Mouse (Mus musculus): Measurements from ENCODE around the gene Gm3182. TPM values are rescaled to one million over a fixed set of nuclear protein-coding genes. Genes with fewer than 3 reads are reported as not detected.
"Not testable (repeated sequence)": the region's sequence is repeated elsewhere in the genome, so short reads cannot be mapped to it uniquely, and the experiment has no call there.

Gm3182 gene
- not detected in 2 replicates for polyA plus RNA-seq (2016; fragmentation: Nextera tagmentation; extraction: Ambion mirVana)

GRCm38 (mm10) chr14:4481445-4481844 lies at the start of gene Gm3182:
Gene Gm3182 (plus strand): TSS chr14:4481745.
- H3K4me2 ChIP-seq; H3K9ac ChIP-seq; H3K36me3 ChIP-seq; H3K9me3 ChIP-seq (replicated peaks); H3K4me1 ChIP-seq (replicated peaks); H3K27ac ChIP-seq (ENCODE audit: poor library complexity, severe bottlenecking); H3K27me3 ChIP-seq (replicated peaks); ATAC-seq (ENCODE audit: insufficient number of reproducible peaks, low FRiP score); H3K4me3 ChIP-seq: not testable (repeated sequence)
- WGBS = 79% methylated on average over 1 of the region's 2 CpGs

- ATAC-seq (ENCODE audit: insufficient number of reproducible peaks, low FRiP score); H3K36me3 ChIP-seq; H3K27me3 ChIP-seq (replicated peaks); H3K4me1 ChIP-seq (replicated peaks); H3K9ac ChIP-seq; H3K27ac ChIP-seq (ENCODE audit: poor library complexity, severe bottlenecking); H3K9me3 ChIP-seq (replicated peaks): not testable (repeated sequence)
- WGBS = 4% methylated on average over 18 of the region's 25 CpGs
- H3K4me3 ChIP-seq = peak overlapping the region; percentile 31
- H3K4me2 ChIP-seq = peak overlapping the region; percentile 59
Measured at GRCm38 (mm10) chr14:4499425-4499824, 17.9 kb downstream of the Gm3182 start.

Other genes starting within 250 kb of the Gm3182 start
- not detected in 2 replicates for gene Gm3138, start 232.1 kb upstream of the Gm3182 start, polyA plus RNA-seq (2016; fragmentation: Nextera tagmentation; extraction: Ambion mirVana)
- gene Gm3149, start 164.5 kb upstream of the Gm3182 start, polyA plus RNA-seq (2016; fragmentation: Nextera tagmentation; extraction: Ambion mirVana) = not detected in 2 replicates
- gene 2610042L04Rik, start 147.0 kb upstream of the Gm3182 start, polyA plus RNA-seq (2016; fragmentation: Nextera tagmentation; extraction: Ambion mirVana) = 0.24 and 0.64 TPM in 2 replicates
- gene Gm3159, start 84.2 kb upstream of the Gm3182 start, polyA plus RNA-seq (2016; fragmentation: Nextera tagmentation; extraction: Ambion mirVana) = not detected in 2 replicates
- gene Gm3164, start 66.3 kb upstream of the Gm3182 start, polyA plus RNA-seq (2016; fragmentation: Nextera tagmentation; extraction: Ambion mirVana) = 0.42 and 0.46 TPM in 2 replicates
- gene Gm3173, start 50.8 kb upstream of the Gm3182 start, polyA plus RNA-seq (2016; fragmentation: Nextera tagmentation; extraction: Ambion mirVana) = not detected in 2 replicates
- gene Gm3047, start 73.7 kb downstream of the Gm3182 start, polyA plus RNA-seq (2016; fragmentation: Nextera tagmentation; extraction: Ambion mirVana) = 0.24 TPM in 1 of 2 replicates, not detected in the other
- not detected in 2 replicates for gene Gm8159, start 150.6 kb downstream of the Gm3182 start, polyA plus RNA-seq (2016; fragmentation: Nextera tagmentation; extraction: Ambion mirVana)
- gene Gm3239, start 182.4 kb downstream of the Gm3182 start, polyA plus RNA-seq (2016; fragmentation: Nextera tagmentation; extraction: Ambion mirVana) = 0.41 and 0.87 TPM in 2 replicates
- gene Gm7876, start 227.5 kb downstream of the Gm3182 start, polyA plus RNA-seq (2016; fragmentation: Nextera tagmentation; extraction: Ambion mirVana) = not detected in 2 replicates
- gene Gm3252, start 245.0 kb downstream of the Gm3182 start, polyA plus RNA-seq (2016; fragmentation: Nextera tagmentation; extraction: Ambion mirVana) = 0.13 and 0.45 TPM in 2 replicates